Mouse (Mus musculus) testis, adult 2 months (tissue): ENCODE results near the gene Wap.

Source experiments
- CTCF ChIP-seq: fragments of 200-500 bp; IDR thresholded peaks from 2 replicates; pipeline ENCODE4 v1.5.1; 2012; ENCODE audit warnings: low read depth, mild to moderate bottlenecking, inconsistent platforms, low read length, moderate library complexity; ENCODE audit not compliant: control insufficient read depth, insufficient read depth, insufficient replicate concordance
- POLR2A ChIP-seq: fragments of 200-500 bp; IDR thresholded peaks from 2 replicates; pipeline ENCODE4 v1.6.1; 2012; ENCODE audit warnings: low read depth, mild to moderate bottlenecking, inconsistent platforms, low read length, moderate library complexity; ENCODE audit not compliant: control insufficient read depth

GRCm38 (mm10) chr11:6599831-6600230 lies 38.6 kb downstream of the Wap start:
- TF ChIP-seq CTCF = no peak
- TF ChIP-seq POLR2A = 0 out of 2 replicates have a peak, but pooled peaks have one; percentile 12
